Mouse (Mus musculus): ENCODE measurements around the gene Ddx18.
A peak's percentile ranks its signal among the peaks of the same experiment; 100 is the strongest.

The Ddx18 gene

DNA sequence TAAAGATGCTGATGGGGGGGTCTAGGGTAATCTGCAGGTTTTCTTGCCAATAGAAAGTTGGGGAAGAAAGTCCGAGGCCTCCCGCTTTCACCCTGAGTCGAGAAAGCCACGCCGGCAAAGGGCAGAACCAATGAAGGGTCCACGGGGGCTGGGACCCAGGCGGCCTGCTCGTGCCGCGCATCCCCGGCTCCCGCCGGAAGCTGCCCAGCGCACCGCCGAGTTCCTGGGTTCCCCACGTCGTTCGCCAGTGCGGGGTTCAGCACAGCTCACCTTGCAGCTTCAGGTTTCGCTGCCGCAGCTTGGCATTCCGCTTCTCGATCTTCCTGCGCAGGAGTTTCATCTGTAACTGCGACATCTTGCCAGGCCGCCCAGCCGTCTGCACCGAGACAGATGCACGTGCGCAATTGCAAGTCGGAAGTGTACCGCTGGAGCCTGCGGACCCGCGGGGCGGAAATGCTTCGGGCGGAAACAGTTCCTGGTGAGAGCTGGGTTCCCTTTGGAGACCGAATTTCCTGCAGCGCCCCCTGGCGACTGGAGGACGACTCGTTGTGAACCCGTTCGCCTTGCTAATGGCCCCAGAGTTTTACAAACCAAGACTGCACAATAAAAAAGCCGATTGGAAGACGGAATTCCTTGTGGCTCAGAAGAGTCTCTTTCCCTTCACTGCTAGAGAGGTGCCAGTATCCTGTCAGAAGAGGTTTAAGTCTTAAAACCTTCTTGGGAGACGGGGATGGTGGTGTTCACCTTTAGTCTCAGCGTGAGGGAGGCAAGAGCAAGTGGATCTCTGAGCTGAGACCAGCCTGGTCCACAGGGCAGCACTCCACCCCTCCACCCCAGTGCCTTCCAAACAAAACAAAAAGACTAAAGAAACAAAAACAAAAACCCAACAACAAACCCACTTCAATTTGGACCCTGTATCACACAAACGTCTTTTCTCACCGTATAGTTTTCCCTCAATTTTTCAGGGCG, at the start of gene Ddx18:
Ddx18 (minus strand) TSS at position 469 of the 969 bp plus-strand sequence.
- DNase-seq (ENCODE audit: low spot score) = peak; percentile 96

DNA sequence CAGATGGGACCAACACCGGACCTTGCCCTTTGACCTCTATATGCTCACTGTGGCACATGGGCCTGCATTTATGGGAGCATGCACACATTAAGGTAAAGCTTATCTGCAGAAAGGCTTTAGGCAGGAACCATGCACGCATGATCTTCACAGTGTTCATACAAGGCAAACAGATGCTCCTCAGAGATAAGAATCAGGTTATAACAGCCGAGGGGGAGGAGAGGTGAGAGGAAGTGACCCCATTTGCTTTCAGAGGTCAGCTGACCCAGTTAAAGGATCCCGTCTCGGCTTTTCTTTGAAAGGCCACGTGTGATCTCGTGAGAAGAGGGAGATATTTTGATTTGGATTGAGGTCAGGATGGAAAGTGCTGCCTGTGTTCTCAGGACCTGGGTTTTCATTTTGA, 40.2 kb upstream of the Ddx18 start:
- peak; percentile 27 for DNase-seq (ENCODE audit: low spot score)

DNA sequence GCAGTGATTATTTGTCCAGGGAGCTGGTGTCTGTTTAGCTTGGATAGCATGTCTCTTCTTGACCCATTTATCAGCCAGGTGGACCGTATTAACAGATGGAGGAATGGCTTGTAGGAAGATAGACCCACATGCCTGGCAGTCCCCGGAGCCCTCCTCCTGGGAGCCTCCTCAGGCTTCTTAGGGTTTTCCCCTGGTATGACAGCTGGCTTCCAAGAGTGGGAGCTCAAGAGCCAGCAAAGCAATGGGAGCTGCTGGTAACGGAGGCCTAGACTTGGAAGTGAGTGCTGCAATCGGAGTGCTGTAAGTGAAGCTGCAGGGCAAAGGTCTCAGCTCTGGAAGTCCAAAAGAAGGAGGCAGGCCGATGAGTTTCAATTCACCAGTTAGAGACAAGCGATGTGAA, 37.3 kb upstream of the Ddx18 start:
- DNase-seq (ENCODE audit: low spot score) = peak; percentile 37

DNA sequence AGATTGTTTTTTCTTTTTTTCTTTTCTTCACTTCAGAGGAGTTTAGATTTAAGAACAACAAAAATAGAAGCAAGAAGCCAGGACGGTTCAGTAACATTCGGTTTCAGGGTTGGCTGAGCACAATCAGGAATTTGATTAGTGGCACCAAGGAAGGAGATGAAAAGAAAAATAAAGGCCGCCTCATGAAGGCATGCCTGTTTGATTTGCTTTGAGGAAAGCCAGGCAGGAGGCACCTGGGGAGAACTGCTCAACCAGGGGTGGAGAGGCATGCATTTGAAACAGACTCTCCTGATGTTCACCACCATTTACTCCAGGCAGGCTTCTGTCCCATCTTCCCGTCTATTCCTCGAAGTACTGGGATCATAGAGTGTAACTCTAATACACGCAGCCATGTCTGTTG, 34.1 kb upstream of the Ddx18 start:
- DNase-seq (ENCODE audit: low spot score) = no peak

DNA sequence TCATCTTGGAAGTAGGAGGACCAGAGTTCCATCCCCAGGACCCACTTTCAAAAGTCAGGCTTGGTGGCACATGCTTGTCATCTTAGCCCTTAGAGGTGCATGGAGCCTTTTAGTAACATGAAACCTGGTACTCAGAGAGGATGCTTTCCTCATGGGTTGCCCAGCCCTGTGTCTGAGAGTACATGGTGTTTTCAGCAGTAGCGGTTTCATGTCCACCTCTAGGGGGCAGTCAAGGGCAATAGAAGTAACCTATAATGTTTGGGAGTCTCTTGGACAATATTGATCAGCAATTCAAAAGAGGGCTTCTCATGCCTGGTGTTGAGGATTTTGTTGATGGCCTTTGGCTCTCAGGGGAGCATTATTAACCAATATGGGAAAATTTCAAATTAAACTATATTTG, 33.3 kb upstream of the Ddx18 start:
- DNase-seq (ENCODE audit: low spot score) = peak; percentile 80

DNA sequence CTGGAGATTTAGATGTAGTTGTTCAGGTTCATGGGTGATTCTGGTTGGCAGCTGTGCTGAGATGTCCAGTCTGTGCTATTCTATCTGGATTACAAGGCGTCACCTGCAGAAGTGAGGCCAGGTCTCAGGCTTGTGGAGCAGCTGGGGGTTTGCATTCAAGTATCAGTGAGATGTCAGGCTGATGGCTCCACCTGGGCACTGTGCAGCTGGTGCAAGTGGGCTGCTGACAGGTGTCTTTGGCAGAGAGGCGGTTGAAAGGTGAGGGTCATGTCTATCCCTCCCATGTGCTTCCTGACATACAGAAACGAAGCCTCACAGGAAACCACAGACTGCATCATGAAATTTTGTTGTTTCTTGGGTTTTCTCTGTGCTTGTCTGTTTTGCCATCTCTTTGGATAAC, 30.6 kb upstream of the Ddx18 start:
- no peak for DNase-seq (ENCODE audit: low spot score)

DNA sequence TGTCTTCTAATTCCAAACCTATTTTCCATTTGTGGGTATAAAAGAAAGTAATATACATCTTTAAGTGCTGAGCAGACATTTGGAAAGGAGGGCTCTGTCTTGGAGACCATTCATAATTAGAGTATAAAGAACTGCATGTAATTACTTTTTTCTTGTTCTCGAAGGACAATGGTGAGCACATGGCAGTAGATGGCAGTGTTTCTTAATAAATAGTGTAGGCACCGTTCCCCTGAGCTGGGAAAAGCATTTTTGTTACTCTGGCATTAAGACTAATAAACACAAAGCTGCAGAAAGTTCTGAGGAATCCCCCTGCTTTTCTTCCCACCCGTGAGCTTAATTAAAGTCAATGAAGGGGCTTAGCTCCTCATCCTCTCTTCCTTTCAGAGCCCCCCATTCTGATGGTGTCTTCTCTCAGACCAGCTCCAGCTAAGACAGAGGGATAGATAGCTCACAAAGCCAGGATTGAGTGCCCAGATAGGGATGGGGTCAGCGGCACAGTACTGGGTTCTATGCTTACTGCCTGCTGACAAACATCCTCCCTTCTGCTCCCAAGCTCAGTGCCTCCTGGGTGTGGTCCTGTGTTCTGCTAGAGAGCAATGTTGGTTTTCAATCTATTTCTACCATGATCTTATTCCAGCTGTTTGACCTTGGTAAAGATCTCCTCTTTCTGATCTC, 29.3 kb upstream of the Ddx18 start:
- DNase-seq (ENCODE audit: low spot score) = peak; percentile 54

DNA sequence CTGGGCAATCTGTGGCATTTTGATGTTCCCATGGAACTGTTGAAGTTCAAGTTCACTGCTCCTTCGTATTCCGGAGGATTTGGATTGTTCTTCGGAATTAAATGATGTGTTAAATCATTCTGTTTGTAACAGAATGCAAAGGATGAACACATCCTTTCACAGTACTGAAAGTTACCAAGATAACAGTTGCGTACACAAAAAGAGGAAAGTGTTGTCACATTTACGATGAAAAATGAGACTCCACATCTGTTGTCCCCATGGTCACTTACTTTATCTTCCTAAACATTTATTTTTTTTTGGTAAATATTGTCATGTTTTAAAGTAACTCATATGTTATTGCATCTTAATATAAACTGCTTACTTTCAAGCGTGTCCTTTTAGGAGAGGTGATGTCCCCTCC, 17.0 kb upstream of the Ddx18 start:
- DNase-seq (ENCODE audit: low spot score) = no peak

DNA sequence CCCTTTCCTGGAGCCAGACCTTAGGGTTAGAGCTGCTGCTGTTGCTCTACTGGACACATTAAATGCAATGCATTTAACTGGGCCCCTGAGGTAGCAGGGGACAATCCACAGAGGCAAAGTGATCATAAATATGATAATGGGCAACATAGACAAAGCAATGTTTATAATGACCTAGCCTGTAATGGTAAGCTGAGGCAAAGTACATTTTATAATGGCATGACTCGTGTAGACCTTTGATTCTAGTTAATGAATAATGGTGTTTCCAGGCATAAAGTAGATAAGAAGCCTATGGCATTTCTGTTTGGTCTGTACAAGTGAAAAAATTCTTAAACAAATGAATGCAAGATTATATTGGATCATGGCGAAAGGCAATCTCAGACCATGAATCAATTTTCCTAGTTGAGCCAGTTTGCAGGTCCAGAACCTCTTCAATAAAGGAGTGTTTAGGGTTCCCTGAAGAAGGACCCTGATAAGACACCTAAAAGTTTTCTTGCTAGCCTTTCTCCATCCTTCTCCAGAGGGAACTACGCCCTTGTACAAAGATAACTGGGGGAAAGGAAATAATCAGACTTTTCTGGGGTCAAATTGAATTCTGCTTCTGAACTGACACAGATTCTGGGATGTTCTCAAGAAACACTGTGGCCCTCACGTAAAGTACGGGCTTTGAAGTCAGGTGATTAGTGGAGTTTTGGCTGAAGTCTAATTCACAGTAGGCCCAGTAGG, 13.5 kb upstream of the Ddx18 start:
- no peak for DNase-seq (ENCODE audit: low spot score)

DNA sequence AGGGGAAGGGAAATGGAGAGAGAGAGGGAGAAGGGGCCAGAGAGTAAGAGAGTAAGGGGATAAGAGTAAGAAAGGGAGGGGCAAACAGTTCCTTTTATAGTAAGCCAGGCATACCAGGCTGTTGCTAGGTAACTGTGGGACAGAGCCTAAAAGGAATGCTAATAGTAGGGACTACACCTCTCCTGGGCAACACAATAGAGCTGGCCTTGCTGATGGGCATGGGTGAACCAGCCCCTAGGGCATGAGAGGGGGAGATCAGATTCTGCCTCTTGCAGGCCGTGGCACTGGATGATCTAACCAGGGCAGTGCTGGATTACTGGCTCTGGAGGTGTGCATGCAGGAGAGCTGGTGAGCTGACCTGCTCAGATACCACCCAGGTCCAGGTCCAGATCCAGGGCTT, 9.7 kb upstream of the Ddx18 start:
- DNase-seq (ENCODE audit: low spot score) = peak; percentile 2

DNA sequence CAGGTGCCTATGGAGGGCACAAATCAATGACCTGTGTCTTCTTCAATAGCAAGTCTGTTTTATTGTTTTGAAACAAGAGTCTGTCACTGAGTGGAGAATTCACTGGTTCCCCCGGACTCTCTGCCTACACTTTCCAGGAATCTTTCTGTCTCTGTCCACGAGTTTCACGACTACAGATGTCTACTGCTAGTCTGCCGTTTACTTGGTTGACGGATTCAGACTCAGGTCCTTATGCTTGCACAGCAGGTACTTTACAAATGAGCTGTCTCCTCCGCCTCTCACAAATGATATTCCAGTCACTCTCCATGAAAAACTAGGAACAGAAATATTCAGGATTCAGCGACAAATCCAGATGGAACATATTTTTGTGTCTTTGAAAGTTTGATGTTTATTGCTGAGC, 2.7 kb upstream of the Ddx18 start:
- no peak for DNase-seq (ENCODE audit: low spot score)

DNA sequence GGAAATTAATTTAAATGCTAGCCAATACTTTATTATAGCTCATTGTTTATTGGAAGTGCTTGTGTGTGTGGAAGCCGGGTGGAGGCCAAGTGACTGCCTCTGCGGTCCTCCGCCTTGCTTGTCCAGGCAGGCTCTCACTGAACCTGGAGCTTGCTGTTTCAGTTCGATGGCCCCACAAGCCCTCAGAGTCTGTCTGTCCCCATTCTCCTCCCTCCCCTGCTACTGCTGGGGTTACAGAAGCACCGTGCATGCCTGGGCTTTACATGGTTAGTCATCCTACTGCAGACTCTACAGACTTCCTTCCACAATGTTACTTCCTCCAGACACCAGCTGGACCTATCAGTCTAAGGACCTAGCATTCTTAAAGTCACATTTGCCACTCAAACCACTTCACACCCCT, 9.9 kb downstream of the Ddx18 start:
- no peak for DNase-seq (ENCODE audit: low spot score)

DNA sequence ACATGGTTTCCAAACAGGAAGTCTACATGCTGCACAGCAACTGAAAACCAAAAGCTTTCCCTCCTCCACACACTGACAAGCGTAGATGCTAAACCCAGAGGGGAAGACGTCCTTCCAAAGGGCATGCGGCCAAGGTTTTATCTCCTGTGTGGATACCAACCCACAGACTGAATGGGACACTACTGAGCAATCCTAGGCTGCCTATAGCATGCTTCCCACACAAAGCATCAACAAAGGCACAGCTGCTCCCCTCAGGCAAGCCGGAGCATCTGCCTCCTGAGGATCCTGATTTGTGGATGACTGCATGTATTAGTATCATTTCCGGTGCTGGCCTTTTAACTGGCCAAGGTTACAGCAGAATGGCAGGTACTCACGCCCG, 16.3 kb downstream of the Ddx18 start:
- no peak for DNase-seq (ENCODE audit: low spot score)

DNA sequence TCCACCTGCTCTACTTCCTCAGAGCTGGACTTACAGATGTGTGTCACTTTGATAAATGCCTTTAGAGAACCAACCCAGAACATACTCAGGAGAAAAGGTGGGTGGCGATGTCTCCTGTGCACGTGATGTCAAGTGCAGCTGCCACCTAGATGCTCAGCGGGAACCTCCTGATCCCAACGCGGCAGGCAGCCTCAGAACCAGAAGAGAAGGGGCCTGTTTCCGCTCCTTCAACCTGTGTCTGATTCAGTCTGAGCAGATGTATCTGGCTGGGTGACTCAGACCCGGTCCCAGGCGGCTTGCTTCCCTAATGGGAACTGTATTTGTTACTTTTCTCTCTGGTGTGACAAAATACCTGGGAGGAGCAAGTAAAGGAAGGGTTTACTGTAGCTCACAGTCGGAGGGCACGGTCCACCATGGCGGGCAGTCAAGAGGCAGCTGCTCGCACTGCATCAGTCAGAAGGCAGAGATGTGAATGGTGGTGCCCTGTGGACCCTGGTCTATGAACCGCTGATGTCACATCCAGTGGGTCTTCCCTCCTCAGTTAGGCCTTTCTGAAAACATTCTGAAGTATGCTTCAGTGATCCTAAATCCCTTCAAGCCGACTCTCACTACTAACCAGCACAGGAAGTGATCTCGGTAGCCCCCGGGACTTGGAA, 16.9 kb downstream of the Ddx18 start:
- no peak for DNase-seq (ENCODE audit: low spot score)

DNA sequence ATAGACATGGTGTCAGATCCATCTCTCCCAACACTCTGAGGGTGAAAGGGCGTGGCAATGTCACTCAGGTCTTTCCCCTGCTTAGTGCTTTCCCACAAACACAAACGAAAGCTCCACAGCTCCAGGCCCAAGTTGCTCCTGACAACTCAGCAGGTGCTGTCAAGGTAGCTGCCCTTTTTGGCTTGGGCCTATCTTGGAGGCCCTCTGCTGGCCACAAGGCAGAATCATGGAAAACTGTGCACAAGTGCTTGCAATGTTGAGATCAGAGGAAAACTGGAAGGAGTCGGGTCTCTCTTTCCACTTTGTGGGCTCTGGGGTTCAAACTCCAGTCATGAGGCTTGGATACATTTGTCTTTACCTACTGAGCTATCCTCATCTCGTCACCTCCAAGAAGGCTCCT, 18.3 kb downstream of the Ddx18 start:
- DNase-seq (ENCODE audit: low spot score) = peak; percentile 1

DNA sequence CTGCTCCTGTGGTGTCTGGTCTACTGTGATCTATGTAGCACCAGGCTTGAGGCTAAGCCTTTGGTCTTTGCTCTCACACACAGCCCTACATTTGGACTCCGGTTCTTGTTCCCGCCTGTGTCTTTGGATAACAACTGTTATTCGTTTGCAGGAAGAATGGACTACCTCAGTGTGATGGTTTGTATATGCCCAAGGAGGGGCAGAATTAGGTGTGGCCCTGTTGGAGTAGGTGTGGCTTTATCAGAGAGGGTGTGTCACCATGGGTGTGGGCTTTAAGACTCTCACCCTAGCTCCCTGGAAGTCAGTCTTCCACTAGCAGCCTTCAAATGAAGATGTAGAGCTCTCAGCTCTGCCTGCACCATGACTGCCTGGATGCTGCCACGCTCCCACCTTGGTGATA, 19.1 kb downstream of the Ddx18 start:
- DNase-seq (ENCODE audit: low spot score) = no peak

DNA sequence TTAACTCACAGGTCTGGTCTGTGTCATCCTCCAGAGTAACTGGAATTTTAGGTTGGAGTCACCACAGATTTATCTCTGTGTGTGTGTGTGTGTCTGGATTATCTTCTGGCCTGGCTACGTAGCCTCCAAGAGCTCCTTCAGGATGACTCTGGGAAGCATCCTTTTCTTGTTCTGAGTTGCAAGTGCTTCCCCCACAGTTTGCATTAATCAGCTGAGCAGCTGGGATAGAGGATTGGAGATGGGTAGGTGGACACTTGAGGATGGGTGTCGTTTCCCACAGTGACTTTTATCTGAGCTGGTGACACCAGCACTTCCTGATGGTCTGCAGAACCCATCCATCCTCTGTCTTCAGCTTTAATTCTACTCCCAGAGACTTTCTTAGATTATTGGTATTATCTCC, 20.9 kb downstream of the Ddx18 start:
- no peak for DNase-seq (ENCODE audit: low spot score)

DNA sequence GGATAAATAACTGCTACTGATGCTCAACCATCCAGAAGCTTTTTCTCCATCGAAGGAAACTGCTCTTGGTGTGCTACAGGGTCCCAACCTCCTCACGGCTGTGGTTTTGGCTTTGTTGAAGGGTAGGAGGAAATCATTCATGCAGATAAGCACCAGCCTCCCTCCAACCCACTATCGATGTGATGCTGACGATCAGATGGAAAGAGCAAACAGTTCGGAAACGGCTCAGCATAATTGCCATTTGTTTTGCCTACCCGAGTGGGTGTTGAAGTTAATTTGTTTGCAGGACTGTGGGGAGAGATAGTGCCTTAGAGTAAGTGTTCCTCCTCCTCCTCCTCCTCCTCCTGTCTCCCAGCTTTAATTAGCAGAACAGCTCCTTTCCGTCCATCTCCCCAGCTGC, 27.4 kb downstream of the Ddx18 start:
- no peak for DNase-seq (ENCODE audit: low spot score)

DNA sequence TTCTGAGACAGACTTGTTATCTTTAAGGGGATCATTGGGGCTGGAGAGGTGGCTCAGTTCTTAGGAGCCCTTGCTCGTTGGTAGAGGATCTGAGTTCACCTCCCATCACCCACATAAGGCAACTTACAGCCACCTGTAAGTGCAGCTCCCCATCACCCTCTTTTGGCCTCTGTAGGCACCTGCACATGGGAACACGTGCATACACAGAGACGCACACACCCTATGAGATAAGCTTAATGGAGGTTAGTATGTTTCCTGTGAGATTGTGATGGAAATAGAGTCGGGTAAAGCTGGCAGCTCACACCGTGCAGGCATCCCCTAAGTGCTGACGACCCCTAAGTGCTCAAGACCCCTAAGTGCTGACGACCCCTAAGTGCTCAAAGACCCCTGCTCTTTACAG, 36.4 kb downstream of the Ddx18 start:
- DNase-seq (ENCODE audit: low spot score) = no peak

DNA sequence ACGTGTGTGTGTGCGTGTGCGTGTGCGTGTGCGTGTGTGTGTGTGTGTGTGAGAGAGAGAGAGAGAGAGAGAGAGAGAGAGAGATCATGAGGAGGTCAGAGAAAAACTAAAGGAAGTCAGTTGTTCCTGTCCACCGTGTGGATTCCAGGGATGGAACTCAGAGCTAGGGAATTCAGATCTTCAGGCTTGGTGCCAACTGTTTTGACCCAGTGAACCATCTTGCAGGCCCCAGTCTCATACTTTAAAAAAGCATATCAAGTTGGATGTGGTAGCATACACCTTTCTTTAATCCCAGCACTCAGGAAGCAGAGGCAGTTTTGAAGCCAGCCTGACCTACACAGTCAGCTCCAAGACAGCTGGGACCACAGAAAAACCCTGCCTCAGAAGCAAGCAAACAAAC, 38.5 kb downstream of the Ddx18 start:
- no peak for DNase-seq (ENCODE audit: low spot score)

DNA sequence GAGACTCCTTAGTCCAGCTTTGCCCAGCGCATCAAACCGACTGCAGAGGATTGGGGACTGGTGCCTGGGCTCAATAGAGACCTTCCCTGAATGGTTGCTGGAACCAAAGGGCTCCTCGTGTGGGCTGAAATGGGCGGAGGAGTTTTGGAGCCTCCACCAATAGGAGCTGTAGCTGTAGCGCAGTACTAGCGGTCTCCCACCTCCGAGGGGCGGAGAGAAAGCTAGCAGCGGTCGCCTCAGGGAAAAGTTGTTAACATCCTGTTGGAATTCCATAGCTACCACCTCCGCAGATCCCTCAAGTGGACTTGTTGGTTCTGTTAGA, 39.4 kb downstream of the Ddx18 start, which contains the start of gene Htr5b:
Htr5b (minus strand) TSS at position 67 of the 322 bp plus-strand sequence.
- DNase-seq (ENCODE audit: low spot score) = peak; percentile 84

Data from embryo, embryonic 10.5 days (tissue).